Mouse (Mus musculus): ENCODE results near the gene Zfp85. TPM values are rescaled to one million over a fixed set of nuclear protein-coding genes. Genes with fewer than 3 reads are reported as not detected.

Zfp85 gene
- 1 to 10 TPM; 1.7 to 1.8 TPM for total RNA-seq (2023)

DNA sequence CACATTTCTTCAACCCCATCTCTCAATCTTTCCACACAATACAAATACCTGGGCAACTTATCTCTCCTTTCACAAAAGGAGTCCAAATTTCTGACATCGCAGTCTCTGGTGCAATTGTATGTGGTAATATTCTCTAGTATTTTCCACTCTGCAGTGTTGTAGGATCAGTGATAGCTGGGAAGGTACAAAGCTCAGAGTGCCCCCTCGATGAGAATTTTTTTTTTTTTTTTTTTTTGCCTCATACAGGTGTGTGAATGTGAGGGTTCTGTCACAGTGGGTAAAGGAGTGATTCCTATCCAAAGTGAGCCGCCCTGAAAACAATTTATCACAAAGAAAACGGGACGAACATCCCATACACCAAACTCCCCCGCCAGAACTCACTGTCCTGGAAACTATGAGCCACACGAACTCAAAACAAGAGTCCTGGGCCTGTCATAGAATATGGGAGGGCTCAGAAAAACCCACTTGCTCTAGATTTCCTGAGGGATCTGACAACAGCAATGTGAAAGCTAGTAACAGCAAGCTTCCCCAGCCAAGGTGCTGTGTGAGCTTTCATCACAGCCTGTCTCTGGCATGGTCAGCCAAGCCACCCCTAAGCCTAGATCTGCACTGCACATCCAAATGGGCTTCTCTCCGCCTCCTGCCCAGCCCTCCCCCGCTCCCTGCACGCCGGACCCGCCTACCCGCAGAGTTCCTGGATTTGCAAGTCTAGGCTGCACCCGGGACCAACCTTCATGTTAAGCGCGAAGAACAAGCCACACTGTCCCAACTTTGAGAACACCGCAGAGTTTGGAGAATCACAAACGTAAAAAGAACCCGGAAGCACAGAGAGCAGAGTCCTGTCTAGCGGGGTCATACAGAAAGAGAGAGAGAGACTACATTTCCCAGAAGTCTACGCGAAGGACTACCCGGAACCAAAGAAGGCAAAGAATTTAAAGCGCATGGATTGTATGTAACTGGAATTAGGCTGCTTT is at the start of gene Zfp85:
TSS of gene Zfp85 (minus strand) at position 896 of the 974 bp plus-strand sequence.

GRCm38 (mm10) chr13:67779265-67780221 is 24.5 kb upstream of the Zfp85 start, which contains the start of gene Zfp493:
Gene Zfp493, plus strand, starts transcription at chr13:67779693.

GRCm38 (mm10) chr13:67728641-67729318 is 26.2 kb downstream of the Zfp85 start, which contains the start of gene Zfp65:
Gene Zfp65, minus strand, starts transcription at chr13:67729173.

Other genes with a start within 250 kb of the Zfp85 start
- not detected for gene Gm26965, start 229.1 kb downstream of the Zfp85 start, total RNA-seq (2023)
- 10 to 100 TPM; 12.9 to 15.0 TPM for gene Zfp87, start 229.1 kb downstream of the Zfp85 start, total RNA-seq (2023)
- gene Zfp748, start 201.4 kb downstream of the Zfp85 start, total RNA-seq (2023), result 1 to 10 TPM; 4.2 to 5.4 TPM
- 10 to 100 TPM in 1 of 2 experiments, 1 to 10 TPM in 1; 8.9 to 10.7 TPM for gene Zfp729b, start 145.5 kb downstream of the Zfp85 start, total RNA-seq (2023)
- 1 to 10 TPM in 1 of 2 experiments, under 1 TPM in 1; 0.78 to 1.7 TPM for gene Gm49345, start 117.5 kb downstream of the Zfp85 start, total RNA-seq (2023)
- 10 to 100 TPM in 1 of 2 experiments, 1 to 10 TPM in 1; 10.0 TPM for gene Zfp729a, start 117.4 kb downstream of the Zfp85 start, total RNA-seq (2023)
- gene Zfp738, start 68.2 kb downstream of the Zfp85 start, total RNA-seq (2023), result 1 to 10 TPM; 6.0 to 8.1 TPM
- 1 to 10 TPM; 6.4 to 8.1 TPM for gene Zfp65, start 26.1 kb downstream of the Zfp85 start, total RNA-seq (2023)
- gene Zfp493, start 24.5 kb upstream of the Zfp85 start, total RNA-seq (2023), result under 1 TPM; 0.44 to 0.47 TPM
- gene Zfp273, start 58.5 kb upstream of the Zfp85 start, total RNA-seq (2023), result 1 to 10 TPM in 1 of 2 experiments, under 1 TPM in 1; 0.71 to 1.2 TPM
- not detected for gene Gm10037, start 75.9 kb upstream of the Zfp85 start, total RNA-seq (2023)
- gene BC048507, start 108.1 kb upstream of the Zfp85 start, total RNA-seq (2023), result not detected

Measured in neutrophil, adult 59 days (primary cell).